Mouse (Mus musculus): ENCODE measurements around the gene Pold2. TPM values are rescaled to one million over a fixed set of nuclear protein-coding genes. Genes with fewer than 3 reads are reported as not detected.

The Pold2 gene
- total and polyA plus RNA-seq, 3 experiments, result 261 to 366 TPM; not detected in 1

DNA sequence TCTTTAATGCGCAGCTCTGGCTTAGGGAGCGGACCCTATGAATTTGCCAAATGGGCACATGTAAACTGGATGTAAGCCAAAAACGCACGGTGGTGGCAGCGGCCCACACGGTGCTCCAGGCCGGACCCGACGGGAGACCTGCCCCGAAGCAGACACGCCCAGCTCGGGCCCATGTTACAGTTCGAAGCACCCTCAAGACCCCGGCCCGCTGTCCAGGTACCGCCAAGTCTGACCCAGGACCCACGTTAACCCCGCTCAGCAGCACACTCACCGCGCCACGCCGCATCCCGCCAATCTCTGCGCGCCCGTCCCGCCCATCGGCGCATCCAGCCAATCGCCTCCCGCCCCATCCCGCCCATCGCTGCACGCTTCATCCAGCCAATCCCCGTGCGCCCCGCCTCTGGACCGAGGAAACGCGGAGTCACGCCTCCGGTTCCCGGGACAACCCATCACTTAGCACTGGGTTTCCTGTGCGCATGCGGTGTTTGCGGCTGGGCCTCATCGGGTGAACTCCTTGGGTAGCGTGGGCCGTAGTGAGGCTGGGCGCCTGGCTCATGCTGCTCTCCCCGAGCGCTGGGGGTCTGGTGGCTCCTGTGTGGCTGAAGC is at the start of gene Pold2 (continued):
- TF ChIP-seq POLR2A (IDR thresholded peaks at IDR 0.05; ENCODE audit: control insufficient read depth in 1 of 2, insufficient read depth in 1 of 2, low read depth in 1 of 2, low read length in 2 of 2, poor library complexity in 1 of 2), result peak; percentile 97 to 99
- TF ChIP-seq MAFK (IDR thresholded peaks at IDR 0.05; ENCODE audit: borderline replicate concordance, low read depth, low read length), result no peak
- TF ChIP-seq TAL1 (IDR thresholded peaks at IDR 0.05; ENCODE audit: low read length), result no peak
- peak; percentile 64 for TF ChIP-seq USF1 (IDR thresholded peaks at IDR 0.05; ENCODE audit: low read depth, low read length)

DNA sequence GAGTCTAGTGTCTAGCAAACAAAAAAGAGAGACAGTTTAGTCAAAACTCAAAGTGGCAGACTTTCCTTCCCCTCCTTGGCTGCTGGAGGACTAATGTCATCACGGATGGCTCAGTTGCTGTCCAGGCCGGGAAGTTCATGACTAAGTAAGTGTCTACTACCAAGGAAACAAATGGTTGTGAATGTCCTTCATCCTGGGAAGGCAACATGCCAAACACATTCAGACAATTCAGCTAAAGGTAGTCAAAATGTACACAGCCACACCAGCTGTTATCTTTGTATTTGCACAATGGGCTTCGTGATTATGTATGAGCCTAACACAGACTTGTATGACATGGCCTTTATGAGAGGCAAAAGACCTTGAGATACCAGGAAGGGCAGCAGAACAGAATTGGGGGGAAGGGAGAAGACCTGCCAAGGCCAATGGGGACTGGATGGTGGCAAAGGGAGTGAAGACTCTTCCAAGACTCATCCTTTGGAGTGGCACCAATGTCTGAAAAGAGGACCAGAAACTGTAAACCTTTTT is 48.7 kb upstream of the Pold2 start:
- Histone ChIP-seq H3K79me2 (ENCODE audit: control insufficient read depth, insufficient read depth, low read length, poor library complexity) (no peaks in the 10 kb centered on the region), H3K9me3 (replicated peaks; ENCODE audit: insufficient read depth, low read length) (no peaks in the 10 kb centered on the region), H3K4me3 (ENCODE audit: control insufficient read depth in 1 of 2, insufficient read depth in 1 of 2, low read depth in 2 of 2, low read length in 2 of 2) (no peak overlapping the region), H3K9ac (ENCODE audit: control insufficient read depth, low read depth, low read length, poor library complexity, severe bottlenecking) (no peak overlapping the region), H3K36me3 (ENCODE audit: control insufficient read depth in 1 of 2, insufficient read depth in 2 of 2, low read length in 2 of 2) (no peaks in the 10 kb centered on the region), H3K27me3 (ENCODE audit: control insufficient read depth in 1 of 2, insufficient read depth in 2 of 2, low read length in 2 of 2) (peaks cover 2 to 11% of the 10 kb centered on the region in 2 experiments; a peak in 3 of 4 replicates), H3K27ac (ENCODE audit: control insufficient read depth, low read depth, low read length) (no peak overlapping the region), H3K4me1 (ENCODE audit: control insufficient read depth in 1 of 2, insufficient read depth in 2 of 2, low read length in 2 of 2) (no peaks in the 10 kb centered on the region)
- DNase-seq (ENCODE audit: low read depth, low spot score), result no peak
- no peak for TF ChIP-seq POLR2AphosphoS5 (IDR thresholded peaks at IDR 0.05; ENCODE audit: borderline replicate concordance, low read depth, low read length)
- no peak for TF ChIP-seq CHD2 (IDR thresholded peaks at IDR 0.05; ENCODE audit: low read length)
- no peak for TF ChIP-seq ZKSCAN1 (IDR thresholded peaks at IDR 0.05; ENCODE audit: low read depth, low read length)
- TF ChIP-seq KAT2A (conservative IDR thresholded peaks at IDR 0.05; ENCODE audit: low read depth, low read length), result no peak

DNA sequence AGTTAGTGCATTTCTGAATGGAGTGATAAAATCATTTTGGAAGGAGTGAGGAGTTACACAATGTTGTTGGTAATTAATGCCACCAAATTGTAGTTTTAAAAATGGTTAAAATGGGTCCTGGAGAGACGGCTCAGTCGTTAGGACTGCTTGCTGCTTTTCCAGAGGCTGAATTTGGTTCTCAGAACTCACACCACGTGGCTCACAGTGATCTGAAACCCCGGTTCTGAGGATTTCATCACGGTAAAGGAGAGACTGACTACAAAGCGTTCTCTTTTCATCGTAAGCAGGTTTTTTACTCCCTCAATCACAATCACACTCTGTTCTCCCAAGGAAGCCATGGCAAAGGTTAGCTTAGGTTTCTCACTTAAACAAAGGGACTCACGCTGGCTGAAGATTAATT is 46.6 kb upstream of the Pold2 start:
- H3K36me3 ChIP-seq (ENCODE audit: control insufficient read depth in 1 of 2, insufficient read depth in 2 of 2, low read length in 2 of 2), result no peaks in the 10 kb centered on the region
- no peak for DNase-seq (ENCODE audit: low read depth, low spot score)
- no peaks in the 10 kb centered on the region for H3K79me2 ChIP-seq (ENCODE audit: control insufficient read depth, insufficient read depth, low read length, poor library complexity)
- no peak overlapping the region for H3K27ac ChIP-seq (ENCODE audit: control insufficient read depth, low read depth, low read length)
- H3K27me3 ChIP-seq (ENCODE audit: control insufficient read depth in 1 of 2, insufficient read depth in 2 of 2, low read length in 2 of 2), result peaks cover 0 to 4% of the 10 kb centered on the region in 2 experiments; a peak in 3 of 4 replicates
- no peaks in the 10 kb centered on the region for H3K9me3 ChIP-seq (replicated peaks; ENCODE audit: insufficient read depth, low read length)
- H3K4me3 ChIP-seq (ENCODE audit: control insufficient read depth in 1 of 2, insufficient read depth in 1 of 2, low read depth in 2 of 2, low read length in 2 of 2), result no peak overlapping the region
- H3K9ac ChIP-seq (ENCODE audit: control insufficient read depth, low read depth, low read length, poor library complexity, severe bottlenecking), result no peak overlapping the region
- no peaks in the 10 kb centered on the region for H3K4me1 ChIP-seq (ENCODE audit: control insufficient read depth in 1 of 2, insufficient read depth in 2 of 2, low read length in 2 of 2)
- TF ChIP-seq MAX (IDR thresholded peaks at IDR 0.05; ENCODE audit: low read length) (no peak), USF1 (IDR thresholded peaks at IDR 0.05; ENCODE audit: low read depth, low read length) (no peak), E2F4 (IDR thresholded peaks at IDR 0.05; ENCODE audit: borderline replicate concordance, low read depth, low read length) (no peak), ETS1 (IDR thresholded peaks at IDR 0.05; ENCODE audit: low read depth, low read length) (no peak), SIN3A (IDR thresholded peaks at IDR 0.05; ENCODE audit: low read length) (no peak), BHLHE40 (IDR thresholded peaks at IDR 0.05; ENCODE audit: borderline replicate concordance, low read depth, low read length) (no peak), TBP (IDR thresholded peaks at IDR 0.05; ENCODE audit: low read depth, low read length) (no peak), POLR2AphosphoS5 (IDR thresholded peaks at IDR 0.05; ENCODE audit: borderline replicate concordance, low read depth, low read length) (no peak), GABPA (IDR thresholded peaks at IDR 0.05; ENCODE audit: low read depth, low read length) (no peak), ZKSCAN1 (IDR thresholded peaks at IDR 0.05; ENCODE audit: low read depth, low read length) (no peak), RAD21 (IDR thresholded peaks at IDR 0.05; ENCODE audit: low read depth, low read length) (no peak), MYC (IDR thresholded peaks at IDR 0.05; ENCODE audit: low read depth, low read length) (no peak), RCOR1 (IDR thresholded peaks at IDR 0.05; ENCODE audit: low read depth, low read length) (no peak), ELF1 (IDR thresholded peaks at IDR 0.05; ENCODE audit: low read depth, low read length) (no peak), JUND (IDR thresholded peaks at IDR 0.05; ENCODE audit: low read depth, low read length) (no peak), MYB (IDR thresholded peaks at IDR 0.05; ENCODE audit: low read depth, low read length) (no peak)

Measured in MEL (cell line).